Mouse (Mus musculus) cerebellum, postnatal 25 days (tissue): ENCODE results near the gene Dffb.
"Not testable (repeated sequence)": the region's sequence is repeated elsewhere in the genome, so short reads cannot be mapped to it uniquely, and the experiment has no call there.

Experiments
- DNase-seq, 2 experiments: peaks; one replicate each; pipeline ENCODE4 v3.0.0; 2021; ENCODE audit warnings: mixed read lengths in 2 of 2

Dffb gene

GRCm38 (mm10) chr4:153962631-153963030 lies 12.3 kb downstream of the Dffb start:
- DNase-seq = no peak

- DNase-seq = no peak
These were observed 17.3 kb downstream of the Dffb start for GRCm38 (mm10) chr4:153957444-153958250.

GRCm38 (mm10) chr4:153956569-153957405 lies 18.1 kb downstream of the Dffb start, which contains the start of gene A430005L14Rik:
A430005L14Rik (plus strand) TSS chr4:153957237.
- DNase-seq = peak; percentile 98 to 99

GRCm38 (mm10) chr4:153955651-153956050 lies 19.3 kb downstream of the Dffb start:
- peak; percentile 30 to 61 for DNase-seq

- DNase-seq = no peak
These were observed 23.2 kb downstream of the Dffb start for GRCm38 (mm10) chr4:153951692-153952091.

GRCm38 (mm10) chr4:153951150-153951549 lies 23.8 kb downstream of the Dffb start:
- DNase-seq = no peak

- no peak for DNase-seq
These were observed 24.6 kb downstream of the Dffb start for GRCm38 (mm10) chr4:153950372-153950771.

- no peak for DNase-seq
These were observed 29.2 kb downstream of the Dffb start for GRCm38 (mm10) chr4:153945741-153946140.

- DNase-seq = no peak
These were observed 30.7 kb downstream of the Dffb start for GRCm38 (mm10) chr4:153944261-153944660.

- DNase-seq = peak; percentile 64 to 78
These were observed 31.7 kb downstream of the Dffb start for GRCm38 (mm10) chr4:153943243-153943642.

GRCm38 (mm10) chr4:153929921-153930320 lies 45.0 kb downstream of the Dffb start:
- DNase-seq = peak; percentile 21 to 23

- DNase-seq = no peak
These were observed 45.5 kb downstream of the Dffb start for GRCm38 (mm10) chr4:153929425-153929824.

GRCm38 (mm10) chr4:153928772-153929299 lies 46.1 kb downstream of the Dffb start:
- DNase-seq = no peak

GRCm38 (mm10) chr4:153922090-153922489 lies 52.8 kb downstream of the Dffb start:
- DNase-seq = not testable (repeated sequence)

- DNase-seq = no peak
These were observed 54.3 kb downstream of the Dffb start for GRCm38 (mm10) chr4:153920517-153921233.

- DNase-seq = no peak
These were observed 57.0 kb downstream of the Dffb start for GRCm38 (mm10) chr4:153917773-153918500.
